Mouse (Mus musculus) liver, embryonic 13.5 days (tissue): Measurements from ENCODE around the gene Hsf4. TPM values are rescaled to one million over a fixed set of nuclear protein-coding genes. Genes with fewer than 3 reads are reported as not detected.

Experiments
- ATAC-seq: fragments of 200-750 bp; cut with Nextera tagmentation; 2 replicates; pipeline ENCODE4 v1.8.0; 2017; ENCODE audit warnings: low read depth, mild to moderate bottlenecking, moderate number of reproducible peaks, moderate library complexity
- DNase-seq: peaks from one replicate; pipeline ENCODE4 v3.0.0; 2022
- H3K27ac ChIP-seq: fragments of 300-500 bp; sonication (generic); 2 replicates; pipeline ENCODE4 v1.5.1; 2015; ENCODE audit warnings: moderate library complexity, mild to moderate bottlenecking, inconsistent platforms
- H3K27me3 ChIP-seq: fragments of 300-500 bp; sonication (generic); 2 replicates; pipeline ENCODE4 v1.6.1; 2015; ENCODE audit warnings: mild to moderate bottlenecking, inconsistent platforms
- H3K36me3 ChIP-seq: fragments of 300-500 bp; sonication (generic); 2 replicates; pipeline ENCODE4 v1.6.1; 2015; ENCODE audit warnings: mild to moderate bottlenecking, inconsistent platforms
- H3K4me1 ChIP-seq: fragments of 300-500 bp; sonication (generic); replicated peaks from 2 replicates; pipeline ENCODE4 v1.6.1; 2015; ENCODE audit warnings: inconsistent platforms
- H3K4me2 ChIP-seq: fragments of 300-500 bp; sonication (generic); 2 replicates; pipeline ENCODE4 v1.6.1; 2015; ENCODE audit warnings: inconsistent platforms, mild to moderate bottlenecking, moderate library complexity
- H3K4me3 ChIP-seq: fragments of 300-500 bp; sonication (generic); replicated peaks from 2 replicates; pipeline ENCODE4 v1.5.1; 2015; ENCODE audit warnings: mild to moderate bottlenecking, inconsistent platforms
- H3K9ac ChIP-seq: fragments of 300-500 bp; sonication (generic); 2 replicates; pipeline ENCODE4 v1.6.1; 2015; ENCODE audit warnings: mild to moderate bottlenecking, inconsistent platforms
- H3K9me3 ChIP-seq: fragments of 300-500 bp; sonication (generic); replicated peaks from 2 replicates; pipeline ENCODE4 v1.6.1; 2016; ENCODE audit warnings: inconsistent platforms
- WGBS: fragments of 180-500 bp; shearing (Covaris S2); methylation state at CpG from one replicate; pipeline ENCODE4 v1.1.7; 2015; ENCODE audit not compliant: insufficient replicate concordance; 5-methylcytosine and 5-hydroxymethylcytosine counted together
- polyA plus RNA-seq: library from polyadenylated mRNA; unstranded; fragments of >200 nt; fragmentation: Nextera tagmentation; extraction: Ambion mirVana; gene quantifications from 2 replicates; pipeline ENCODE4 v1.2.1, GENCODE M21; 2015

The Hsf4 gene
- polyA plus RNA-seq, 1 experiment from 2014 or later = 0.10 TPM

- Histone ChIP-seq H3K36me3 (peaks cover 25% of the 10 kb centered on the region), H3K9ac (peak within 1 kb of the TSS; percentile 99), H3K27ac (peak within 1 kb of the TSS; percentile 97), H3K4me1 (peaks cover 45% of the 10 kb centered on the region), H3K4me3 (peak within 1 kb of the TSS; percentile 99), H3K4me2 (peak within 1 kb of the TSS; percentile 95), H3K9me3 (no peaks in the 10 kb centered on the region), H3K27me3 (peaks cover 2% of the 10 kb centered on the region; the same call in 1 of the 2 replicates)
- ATAC-seq (no peak), DNase-seq (no peak)
- WGBS = 32% methylated on average over 11 of the region's 11 CpGs
Measured at GRCm38 (mm10) chr8:105295895-105296573, 26.4 kb downstream of the Hsf4 start, which contains the start of gene Exoc3l. Gene Exoc3l, minus strand, starts transcription at chr8:105296101.

- no peaks in the 10 kb centered on the region for H3K9me3 ChIP-seq
- H3K4me1 ChIP-seq = peaks cover 62% of the 10 kb centered on the region
- H3K4me2 ChIP-seq = peak within 1 kb of the TSS; percentile 95
- peaks cover 2% of the 10 kb centered on the region; the same call in 1 of the 2 replicates for H3K27me3 ChIP-seq
- H3K27ac ChIP-seq = peak within 1 kb of the TSS; percentile 97
- under 1% methylated on average over 58 of the region's 58 CpGs for WGBS
- H3K36me3 ChIP-seq = peaks cover 41% of the 10 kb centered on the region
- DNase-seq = peak; percentile 86
- H3K9ac ChIP-seq = peak within 1 kb of the TSS; percentile 99
- peak within 1 kb of the TSS; percentile 99 for H3K4me3 ChIP-seq
- peak; percentile 70 for ATAC-seq
Measured at GRCm38 (mm10) chr8:105297511-105298192, 28.1 kb downstream of the Hsf4 start, which contains the start of gene E2f4. Gene E2f4, plus strand, starts transcription at chr8:105297663.

- H3K4me3 ChIP-seq = peak overlapping the region; percentile 99
- H3K4me2 ChIP-seq = peak overlapping the region; percentile 95
- 26% methylated on average over 18 of the region's 18 CpGs for WGBS
- no peaks in the 10 kb centered on the region for H3K9me3 ChIP-seq
- peak overlapping the region; percentile 99 for H3K9ac ChIP-seq
- no peaks in the 10 kb centered on the region; the same call in 1 of the 2 replicates for H3K27me3 ChIP-seq
- H3K27ac ChIP-seq = peak overlapping the region; percentile 97
- no peak for DNase-seq
- H3K4me1 ChIP-seq = peaks cover 71% of the 10 kb centered on the region
- ATAC-seq = peak; percentile 15; the same call in 1 of the 2 replicates
- H3K36me3 ChIP-seq = peaks cover 50% of the 10 kb centered on the region
Measured at GRCm38 (mm10) chr8:105298351-105299252, 29.0 kb downstream of the Hsf4 start.

- ATAC-seq (peak; percentile 94), DNase-seq (peak; percentile 90)
- Histone ChIP-seq H3K4me3 (peak overlapping the region; percentile 99), H3K9me3 (no peaks in the 10 kb centered on the region), H3K27ac (peak overlapping the region; percentile 97), H3K27me3 (no peaks in the 10 kb centered on the region; the same call in 1 of the 2 replicates), H3K9ac (peak overlapping the region; percentile 99), H3K4me2 (peak overlapping the region; percentile 95), H3K4me1 (peaks cover 85% of the 10 kb centered on the region), H3K36me3 (peaks cover 64% of the 10 kb centered on the region)
- WGBS = 24% methylated on average over 8 of the region's 8 CpGs
Measured at GRCm38 (mm10) chr8:105299962-105300361, 30.4 kb downstream of the Hsf4 start.

GRCm38 (mm10) chr8:105303396-105303795 lies 33.8 kb downstream of the Hsf4 start:
- Histone ChIP-seq H3K4me3 (no peak overlapping the region), H3K4me1 (peaks cover 82% of the 10 kb centered on the region), H3K9ac (no peak overlapping the region), H3K27me3 (no peaks in the 10 kb centered on the region), H3K9me3 (no peaks in the 10 kb centered on the region), H3K27ac (peak overlapping the region; percentile 97), H3K36me3 (peaks cover 95% of the 10 kb centered on the region), H3K4me2 (peak overlapping the region; percentile 95)
- no peak for ATAC-seq
- 64% methylated on average over 8 of the region's 8 CpGs for WGBS
- DNase-seq = no peak

- peaks cover 77% of the 10 kb centered on the region for H3K4me1 ChIP-seq
- no peak for ATAC-seq
- H3K9me3 ChIP-seq = no peaks in the 10 kb centered on the region
- H3K27me3 ChIP-seq = no peaks in the 10 kb centered on the region
- H3K27ac ChIP-seq = peak overlapping the region; percentile 97
- peak overlapping the region; percentile 20; the same call in 1 of the 2 replicates for H3K4me3 ChIP-seq
- H3K9ac ChIP-seq = peak overlapping the region; percentile 23; the same call in 1 of the 2 replicates
- H3K4me2 ChIP-seq = peak overlapping the region; percentile 95
- no peak for DNase-seq
- WGBS = 88% methylated on average over 9 of the region's 9 CpGs
- peaks cover 95% of the 10 kb centered on the region for H3K36me3 ChIP-seq
Measured at GRCm38 (mm10) chr8:105303874-105304273, 34.3 kb downstream of the Hsf4 start.

- peak overlapping the region; percentile 97 for H3K27ac ChIP-seq
- DNase-seq (no peak), ATAC-seq (peak; percentile 3; the same call in 1 of the 2 replicates)
- peak overlapping the region; percentile 62 for H3K4me2 ChIP-seq
- H3K27me3 ChIP-seq = no peaks in the 10 kb centered on the region
- H3K4me1 ChIP-seq = peaks cover 72% of the 10 kb centered on the region
- no peaks in the 10 kb centered on the region for H3K9me3 ChIP-seq
- peak overlapping the region; percentile 41 for H3K9ac ChIP-seq
- 70% methylated on average over 9 of the region's 9 CpGs for WGBS
- peaks cover 97% of the 10 kb centered on the region for H3K36me3 ChIP-seq
- H3K4me3 ChIP-seq = 0 out of 2 replicates have a peak overlapping the region, but pooled peaks have one; percentile 20
Measured at GRCm38 (mm10) chr8:105304325-105305210, 35.0 kb downstream of the Hsf4 start.

GRCm38 (mm10) chr8:105305211-105306145 lies 35.9 kb downstream of the Hsf4 start, which contains the start of gene Elmo3:
Gene Elmo3, plus strand, starts transcription at chr8:105305601.
- Histone ChIP-seq H3K36me3 (peaks cover 97% of the 10 kb centered on the region), H3K9me3 (no peaks in the 10 kb centered on the region), H3K4me3 (peak within 1 kb of the TSS; percentile 45), H3K27ac (peak within 1 kb of the TSS; percentile 97), H3K9ac (peak within 1 kb of the TSS; percentile 59), H3K4me2 (peak within 1 kb of the TSS; percentile 62), H3K4me1 (peaks cover 66% of the 10 kb centered on the region), H3K27me3 (no peaks in the 10 kb centered on the region)
- peak; percentile 57 for DNase-seq
- WGBS = 18% methylated on average over 30 of the region's 30 CpGs
- ATAC-seq = peak; percentile 75

- Histone ChIP-seq H3K4me1 (peaks cover 60% of the 10 kb centered on the region), H3K27ac (peak overlapping the region; percentile 97), H3K4me2 (peak overlapping the region; percentile 62), H3K36me3 (peaks cover 97% of the 10 kb centered on the region), H3K27me3 (no peaks in the 10 kb centered on the region), H3K4me3 (peak overlapping the region; percentile 45), H3K9me3 (no peaks in the 10 kb centered on the region), H3K9ac (peak overlapping the region; percentile 59)
- DNase-seq (no peak), ATAC-seq (no peak)
- 72% methylated on average over 5 of the region's 5 CpGs for WGBS
Measured at GRCm38 (mm10) chr8:105306146-105306691, 36.6 kb downstream of the Hsf4 start.
